Comparison of ENCODE assay signal across 14 mouse cellular contexts in the genomic region with DNA sequence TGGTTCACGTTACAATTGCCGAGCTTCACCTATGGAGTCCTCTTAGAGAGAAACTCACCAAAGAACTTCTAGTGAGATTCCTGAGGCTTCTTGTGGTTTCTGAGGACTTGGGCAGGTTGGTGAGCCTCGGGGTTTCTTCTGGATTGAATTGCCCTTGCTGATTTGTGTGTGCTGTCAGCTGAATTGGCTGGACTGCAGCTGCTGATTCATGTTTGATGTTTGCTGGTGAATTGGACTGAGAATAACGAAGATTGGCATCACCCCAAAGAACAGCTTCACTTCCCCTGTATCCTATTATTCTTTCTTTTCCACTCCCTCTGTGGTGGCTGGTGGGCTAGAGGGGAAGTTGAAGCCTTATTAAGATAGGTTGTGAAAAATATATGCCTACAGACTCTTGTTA.
"Had no signal": no experiment of that assay in that cellular context is flagged by ENCODE, and none has a peak within 500 bp of the region (broad histone marks: within the 10 kb centered on the region; RNA-seq: fewer than 3 reads in every experiment).

No protein-coding gene starts in this region.

- DNase-seq: gastrocnemius, adult 2 months; gastrocnemius, postnatal 14 days; gastrocnemius, postnatal 36 days; heart, adult 11 months; heart, adult 2 months; heart, postnatal 14 days; heart, postnatal 36 days; kidney, adult 11 months; kidney, adult 2 months; kidney, adult 9 months; kidney, postnatal 25 days; kidney, postnatal 4 days; liver; liver, embryonic 13.5 days had no signal
